Mouse (Mus musculus) frontal cortex, postnatal 36 days (tissue): ENCODE data around the gene Uqcc3.
"Not testable (repeated sequence)": the region's sequence is repeated elsewhere in the genome, so short reads cannot be mapped to it uniquely, and the experiment has no call there.

Experiments used
- DNase-seq, 2 experiments: peaks; one replicate each; pipeline ENCODE4 v3.0.0; 2022; ENCODE audit warnings: low spot score in 2 of 2

Uqcc3 gene

DNA sequence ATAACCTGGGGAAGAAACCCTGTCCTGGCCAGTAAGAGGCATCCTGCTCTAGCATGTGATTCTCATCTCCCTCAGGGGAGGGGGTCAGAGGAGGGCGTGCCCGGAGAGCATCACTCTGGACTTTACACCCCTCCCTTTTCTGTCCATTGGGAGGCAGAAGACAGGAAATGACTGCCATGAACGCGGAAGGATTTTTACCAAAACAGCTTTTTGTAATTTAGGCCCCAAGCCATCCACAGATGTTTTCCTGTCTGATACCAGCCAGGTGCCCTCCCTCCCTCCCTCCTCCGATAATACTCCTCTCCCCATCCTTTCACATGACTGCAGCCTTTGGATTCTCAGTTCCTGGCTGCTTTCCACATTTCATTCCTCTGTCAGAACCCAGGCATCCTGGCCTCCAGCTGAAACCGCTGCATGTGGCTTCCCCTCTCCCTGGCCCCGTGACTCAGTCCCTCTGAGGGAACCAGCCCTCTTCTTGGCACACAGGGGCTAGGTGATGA lies 30.3 kb downstream of the Uqcc3 start, which contains the start of gene Lrrn4cl:
Gene Lrrn4cl (plus strand): TSS at position 367 of the 500 bp plus-strand sequence.
- DNase-seq: no peak

DNA sequence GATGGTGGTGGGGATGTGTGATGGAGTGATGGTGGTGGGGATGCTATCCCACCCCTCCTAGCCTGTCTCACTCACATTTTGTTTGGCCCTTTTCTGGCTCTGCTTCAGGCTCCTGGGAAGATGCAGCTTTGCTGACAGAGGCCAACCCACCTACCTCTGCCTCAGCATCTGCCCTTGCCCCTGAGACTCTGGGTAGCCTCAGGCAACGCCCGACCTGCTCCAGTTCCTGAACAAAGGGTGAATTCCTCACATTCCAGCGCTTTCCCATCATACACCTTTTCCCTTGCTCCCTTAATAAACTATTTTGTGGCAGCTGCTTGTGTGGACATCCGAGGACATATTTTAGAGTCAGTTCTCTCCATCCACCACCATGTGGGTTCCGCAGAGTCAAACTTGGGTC lies 32.4 kb downstream of the Uqcc3 start:
- DNase-seq: no peak

DNA sequence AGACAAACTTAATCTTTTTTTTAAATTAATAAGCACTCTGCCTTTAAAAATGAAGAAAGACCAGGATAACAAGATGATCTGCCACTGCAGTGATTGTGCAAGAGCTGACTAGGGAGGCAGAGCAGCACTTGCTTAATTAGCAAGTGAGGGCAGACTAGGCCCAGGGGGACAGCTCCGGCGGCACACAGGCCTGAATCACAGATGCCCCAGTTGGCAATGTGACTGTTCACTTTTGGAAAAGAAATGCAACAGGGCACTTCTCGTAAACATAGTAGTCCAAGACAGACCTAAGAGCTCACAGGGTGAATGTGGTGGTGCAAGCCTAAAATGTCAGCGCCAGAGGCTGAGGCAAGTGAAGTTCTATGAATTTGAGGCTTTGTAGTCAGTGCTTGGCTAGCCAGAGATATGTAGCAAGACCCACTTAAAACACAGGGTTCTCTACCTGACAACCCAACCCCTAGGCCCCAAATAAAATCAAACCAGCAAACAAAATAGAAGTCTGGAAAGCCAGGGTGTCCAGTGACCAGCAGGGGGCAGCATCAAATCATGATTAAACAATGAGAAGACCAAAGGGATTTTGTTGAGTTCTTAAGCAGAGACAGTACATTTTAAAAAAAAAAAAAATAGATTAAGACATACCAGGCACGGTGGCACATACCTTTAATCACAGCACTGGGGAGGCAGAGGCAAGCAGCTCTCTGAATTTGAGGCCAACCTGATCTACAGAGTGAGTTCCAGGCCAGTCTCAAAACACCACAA lies 36.2 kb downstream of the Uqcc3 start:
- peak; percentile 71 to 82 for DNase-seq

DNA sequence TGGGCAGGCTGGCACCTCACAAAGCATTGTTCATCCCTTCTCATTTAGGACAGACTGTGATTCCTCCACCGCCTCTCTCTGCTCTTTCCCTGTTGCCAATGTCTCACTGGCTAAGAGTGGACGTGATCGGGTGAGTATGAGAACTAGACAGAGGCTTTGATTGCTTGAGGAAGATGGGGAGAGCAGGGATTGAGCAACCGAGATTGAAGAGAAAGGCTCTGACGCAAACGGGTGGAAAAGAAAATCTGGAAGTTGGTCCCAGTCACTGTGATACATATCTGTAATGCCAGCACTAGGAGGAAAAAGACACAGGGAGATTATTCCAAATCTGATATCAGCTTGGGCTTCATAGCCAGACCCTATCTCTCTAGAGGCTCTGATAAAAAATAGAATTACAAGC lies 37.8 kb downstream of the Uqcc3 start:
- no peak for DNase-seq

DNA sequence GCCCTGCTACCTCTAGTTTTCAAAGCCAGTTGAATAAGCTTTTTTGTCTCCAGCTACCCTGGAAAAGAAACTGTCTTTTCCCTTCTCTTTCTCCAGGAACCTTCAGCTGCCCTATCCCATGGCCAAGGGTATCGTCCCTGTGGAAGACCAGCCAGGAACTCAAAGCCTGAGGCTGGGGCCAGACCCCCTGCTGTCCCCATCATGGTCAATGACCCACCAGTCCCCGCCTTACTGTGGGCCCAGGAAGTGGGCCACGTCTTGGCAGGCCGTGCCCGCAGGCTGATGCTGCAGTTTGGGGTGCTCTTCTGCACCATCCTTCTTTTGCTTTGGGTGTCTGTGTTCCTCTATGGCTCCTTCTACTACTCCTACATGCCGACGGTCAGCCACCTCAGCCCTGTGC lies 39.7 kb downstream of the Uqcc3 start:
- DNase-seq: no peak

DNA sequence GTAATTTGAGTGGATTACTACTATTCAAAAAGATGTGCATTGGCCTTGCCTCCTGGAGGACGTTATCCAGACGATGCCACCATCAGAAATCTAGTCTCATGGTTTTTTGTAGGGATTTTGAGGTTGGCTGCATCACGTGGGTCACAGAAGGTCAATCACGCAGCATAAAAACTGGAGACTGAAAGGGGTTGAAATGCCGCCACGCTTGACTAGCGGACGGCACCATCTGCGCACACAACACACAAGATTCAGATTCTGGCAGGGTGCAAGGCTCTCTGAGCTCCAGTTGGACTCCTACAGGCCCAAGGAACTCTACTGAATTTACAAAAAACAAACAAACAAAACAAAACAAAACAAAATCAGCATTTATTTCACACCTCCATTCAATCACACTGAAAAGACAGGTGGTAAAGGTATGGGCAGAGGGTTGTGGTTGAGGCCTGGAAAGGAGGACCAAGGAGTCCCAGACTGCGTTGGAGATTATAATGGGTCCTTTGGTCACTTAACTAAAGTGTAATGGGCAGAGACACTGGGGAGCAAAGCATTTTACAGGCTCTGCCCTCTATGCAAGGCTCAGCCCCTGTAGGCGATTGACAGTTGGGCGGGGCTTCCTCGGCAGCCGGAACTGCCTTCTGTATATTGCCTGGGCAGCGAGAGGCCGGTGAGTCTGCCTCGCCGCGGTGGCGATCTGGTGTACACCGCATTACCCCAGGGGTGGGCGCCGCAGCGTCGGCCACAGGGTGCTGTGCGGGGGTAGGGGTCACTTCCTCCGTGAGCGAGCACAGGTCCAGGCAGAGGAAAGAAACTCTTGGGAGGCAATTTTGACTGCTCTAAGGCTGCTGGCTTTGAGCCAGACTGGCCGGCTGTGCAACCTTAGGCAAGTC lies 40.6 kb downstream of the Uqcc3 start:
- DNase-seq: peak; percentile 69 to 80

DNA sequence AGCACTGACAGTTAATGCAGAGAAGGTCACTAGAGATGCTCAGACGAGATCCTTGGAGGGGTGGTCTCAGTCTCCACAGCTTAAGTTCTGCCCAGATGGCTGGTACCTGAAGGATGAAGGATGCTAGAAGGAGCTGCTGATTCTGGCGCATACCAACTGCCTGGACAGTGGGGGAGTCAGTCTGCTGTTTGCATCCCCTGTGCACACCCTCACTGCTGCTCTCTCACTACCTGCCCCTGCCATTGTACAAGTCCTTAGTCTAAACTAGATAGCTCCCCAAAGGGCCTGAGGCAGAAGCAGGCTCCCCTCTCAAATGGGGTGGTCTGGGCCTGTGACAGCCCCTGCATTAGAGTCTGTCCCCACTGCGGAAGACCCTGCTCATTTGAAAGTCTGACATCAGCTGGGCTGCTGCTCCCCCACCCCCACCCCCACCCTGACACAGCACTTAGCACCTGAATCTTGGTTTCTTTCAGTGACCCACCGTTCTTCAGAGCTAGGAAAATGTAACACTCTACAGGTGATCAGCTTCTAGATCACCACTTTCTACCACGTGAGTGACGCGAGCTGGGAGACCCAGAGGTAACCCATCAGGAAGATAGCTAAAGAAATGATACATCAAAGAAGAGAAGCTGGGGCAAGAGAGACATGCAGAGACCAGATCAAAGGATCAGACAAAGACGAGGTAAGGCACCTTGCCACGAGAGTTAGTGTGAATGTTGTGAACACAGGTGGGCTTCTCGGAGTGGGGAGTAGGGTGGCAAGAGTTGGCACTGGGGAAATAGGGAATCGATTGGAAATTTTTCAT lies 41.4 kb downstream of the Uqcc3 start, which contains the start of gene Gng3:
Gene Gng3 (minus strand): TSS at position 92 of the 805 bp plus-strand sequence.
- peak; percentile 88 to 90 for DNase-seq

DNA sequence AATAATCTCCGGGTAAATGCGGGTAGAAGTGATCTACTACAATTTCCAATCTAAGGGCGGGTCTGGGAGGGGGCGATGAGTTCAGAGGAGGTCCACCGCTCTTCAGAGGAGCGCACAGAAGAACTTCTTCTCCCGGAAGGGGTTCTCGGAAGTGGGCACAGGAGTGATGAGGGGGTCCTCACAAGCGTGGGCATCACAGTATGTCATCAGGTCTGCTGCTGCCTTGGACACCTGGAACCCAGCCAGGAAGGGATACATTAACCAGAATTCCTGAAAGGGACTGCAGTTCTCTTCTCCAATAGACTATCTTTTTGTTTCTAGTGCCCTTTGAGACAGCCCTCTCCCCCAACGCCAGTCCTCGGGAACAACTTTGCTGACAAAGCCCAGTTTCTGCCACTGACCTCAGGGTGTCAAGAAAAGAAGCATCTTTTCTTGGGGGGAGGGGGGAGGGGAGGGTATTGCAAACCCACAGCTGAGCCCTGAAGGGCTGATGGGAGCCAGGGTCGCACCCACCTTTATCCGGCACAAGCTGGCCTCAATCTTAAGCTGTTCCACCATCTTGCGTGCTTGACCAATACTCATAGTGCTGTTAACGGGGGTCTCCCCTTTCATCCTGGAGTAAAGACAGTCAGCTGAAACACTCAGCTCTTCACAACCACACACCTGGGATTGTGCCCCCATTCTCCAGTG lies 42.5 kb downstream of the Uqcc3 start:
- DNase-seq: peak in 1 of 2 experiments; percentile 48

DNA sequence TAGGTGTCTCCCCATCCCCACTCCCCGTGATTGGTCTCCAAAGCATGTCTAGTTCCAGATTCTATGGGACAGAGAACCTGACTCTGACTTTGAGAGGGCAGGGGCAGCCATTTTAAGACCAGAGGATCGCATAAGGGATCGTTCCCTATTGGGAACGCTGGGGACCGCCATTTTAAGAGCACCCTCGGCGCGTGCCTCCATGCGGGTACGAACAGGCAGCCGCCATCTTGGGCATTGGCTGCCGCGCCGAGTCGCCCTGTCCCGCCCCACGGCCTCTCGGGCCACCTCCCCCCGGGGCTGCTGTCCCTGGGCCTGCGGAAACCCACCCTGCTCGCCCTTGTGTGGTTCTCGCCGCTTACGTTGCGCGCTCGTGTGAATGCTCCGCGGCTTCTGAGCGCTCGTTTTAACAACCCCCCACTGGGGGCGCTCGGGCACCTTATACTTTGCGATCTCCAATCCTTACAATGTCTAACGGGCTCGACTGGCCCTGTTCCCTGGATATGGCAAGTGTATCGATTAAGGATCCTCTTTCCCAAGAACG lies 43.4 kb downstream of the Uqcc3 start, which contains the start of gene Bscl2:
Gene Bscl2 (plus strand): TSS at position 217 of the 541 bp plus-strand sequence.
- DNase-seq: peak; percentile 84 to 91

DNA sequence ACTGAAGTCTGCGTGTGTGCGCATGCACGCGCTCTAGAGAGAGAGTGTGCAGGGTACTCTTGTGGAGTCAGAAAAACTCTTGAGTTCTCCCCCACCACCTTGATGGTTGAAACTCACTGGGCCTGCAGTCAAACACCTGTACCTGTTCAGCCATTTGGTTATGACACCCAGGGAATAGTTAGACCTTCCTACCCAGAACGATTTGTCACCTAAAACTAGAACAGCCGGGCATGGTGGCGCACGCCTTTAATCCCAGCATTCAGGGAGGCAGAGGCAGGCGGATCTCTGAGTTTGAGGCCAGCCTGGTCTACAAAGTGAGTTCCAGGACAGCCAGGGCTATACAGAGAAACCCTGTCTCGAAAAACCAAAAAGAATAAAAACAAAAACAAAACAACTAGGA lies 44.4 kb downstream of the Uqcc3 start:
- DNase-seq: not testable (repeated sequence)

DNA sequence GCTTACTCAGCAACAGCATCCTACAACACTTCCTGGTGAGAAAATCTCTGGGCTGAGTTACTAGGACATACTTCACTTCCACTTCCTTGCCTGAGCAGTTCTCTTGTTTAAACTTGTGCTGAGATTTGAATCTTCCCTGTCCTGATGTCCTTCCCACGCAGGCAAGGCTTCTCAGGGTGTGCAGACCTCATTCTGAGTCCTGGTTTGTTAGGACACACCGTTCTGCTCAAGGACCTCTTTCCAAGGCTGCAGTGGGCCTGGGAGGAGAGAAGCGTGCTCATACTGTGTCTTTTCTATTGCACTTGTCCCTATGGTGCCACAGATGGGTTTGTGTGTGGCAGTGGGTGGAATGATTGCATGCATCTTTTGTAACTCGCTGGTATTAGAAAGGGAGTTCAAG lies 47.8 kb downstream of the Uqcc3 start:
- no peak for DNase-seq

DNA sequence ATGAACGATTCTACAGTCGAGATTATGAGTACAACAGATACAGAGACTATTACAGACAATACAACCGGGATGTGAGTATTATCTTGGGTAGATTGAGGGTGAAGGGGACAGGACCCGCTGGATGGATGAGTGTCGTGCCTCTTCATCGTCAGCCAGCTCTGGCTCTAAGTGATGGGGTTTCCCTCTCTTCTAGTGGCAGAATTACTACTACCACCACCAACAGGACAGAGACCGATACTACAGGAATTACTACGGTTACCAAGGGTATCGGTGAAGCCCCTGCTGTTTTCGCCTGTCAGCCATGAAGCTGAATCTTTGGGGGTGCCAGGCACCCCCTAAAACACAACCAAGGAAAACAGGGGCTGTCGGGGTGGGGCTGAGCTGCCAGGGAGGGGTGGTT lies 49.5 kb downstream of the Uqcc3 start:
- DNase-seq: no peak

DNA sequence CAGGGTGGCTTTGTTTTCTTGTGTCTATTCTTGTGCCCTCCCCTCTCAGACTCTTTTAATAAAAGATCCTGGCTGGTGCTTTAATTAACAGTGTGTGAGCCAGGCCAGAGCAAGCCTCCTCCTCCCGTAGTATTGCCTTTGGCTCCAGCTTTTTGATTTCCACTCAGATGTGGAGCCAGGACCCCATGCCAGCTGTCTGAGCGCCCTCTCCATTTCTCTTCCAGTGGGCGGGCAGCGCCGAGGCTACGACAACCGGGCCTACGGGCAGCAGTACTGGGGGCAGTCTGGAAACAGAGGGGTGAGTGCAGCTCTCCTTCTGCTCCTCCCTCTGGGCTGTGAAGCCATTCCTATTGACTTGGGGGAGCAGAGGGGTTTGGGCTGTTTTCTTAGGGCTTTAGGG lies 50.1 kb downstream of the Uqcc3 start:
- DNase-seq: no peak
